Mouse (Mus musculus) bone marrow, adult 2 months (tissue): ENCODE measurements at regions not wholly inside any gene's neighbourhood (a gene's known extent, or its start where the extent isn't known, plus 50 kb on each side); places are given as distances from the start of the nearest gene placed in this dataset.

Source experiments
- CTCF ChIP-seq: fragments of 200-500 bp; IDR thresholded peaks from 2 replicates; pipeline ENCODE4 v1.5.1; 2011; ENCODE audit warnings: low read length, control low read depth; ENCODE audit not compliant: control insufficient read depth, insufficient read depth
- POLR2A ChIP-seq: fragments of 200-500 bp; IDR thresholded peaks from 2 replicates; pipeline ENCODE4 v1.6.1; 2011; ENCODE audit warnings: low read depth, mild to moderate bottlenecking, control low read depth, low read length, borderline replicate concordance; ENCODE audit not compliant: control insufficient read depth

GRCm38 (mm10) chr8:113978946-113979345 lies 130.4 kb upstream of the Adamts18 start:
- no peak for TF ChIP-seq POLR2A
- TF ChIP-seq CTCF, result no peak
